Mouse (Mus musculus) bone marrow, adult 2 months (tissue): Measurements from ENCODE around the gene Cmtm6.

Experiments used
- CTCF ChIP-seq: fragments of 200-500 bp; IDR thresholded peaks from 2 replicates; pipeline ENCODE4 v1.5.1; 2011; ENCODE audit warnings: low read length, control low read depth; ENCODE audit not compliant: control insufficient read depth, insufficient read depth
- POLR2A ChIP-seq: fragments of 200-500 bp; IDR thresholded peaks from 2 replicates; pipeline ENCODE4 v1.6.1; 2011; ENCODE audit warnings: low read depth, mild to moderate bottlenecking, control low read depth, low read length, borderline replicate concordance; ENCODE audit not compliant: control insufficient read depth

DNA sequence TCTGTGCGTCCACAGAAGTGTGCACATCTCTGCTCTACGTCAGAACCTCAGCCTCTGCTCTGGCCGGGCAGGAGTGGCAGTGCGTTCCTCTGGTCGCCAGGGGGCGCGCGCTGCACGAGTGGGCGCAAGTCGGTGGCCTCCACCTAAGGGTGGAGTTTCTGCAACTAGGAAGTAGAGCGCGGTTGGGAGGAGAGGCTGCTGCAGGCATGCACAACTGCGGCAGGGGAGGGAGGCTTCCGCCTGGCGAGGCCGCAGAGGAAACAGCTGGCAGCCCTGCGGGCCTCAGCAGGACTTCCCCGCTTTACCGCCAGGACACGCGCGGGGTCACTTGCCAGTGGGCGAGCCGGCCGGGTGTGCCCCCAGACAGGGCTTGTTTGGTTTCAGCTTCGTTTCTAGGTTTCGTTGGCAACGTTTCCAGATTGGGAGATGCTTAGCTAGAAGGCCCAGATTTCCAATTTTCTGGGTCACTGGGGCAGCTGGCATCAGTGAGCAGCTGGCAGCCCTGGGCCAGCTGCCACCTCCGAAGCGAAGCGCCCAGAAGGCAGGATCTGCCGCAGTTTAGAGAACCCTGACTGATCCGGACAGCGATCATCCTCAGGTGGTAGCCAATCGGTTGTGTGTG, 22.1 kb downstream of the Cmtm6 start:
- TF ChIP-seq CTCF, result peak; percentile 97
- peak; percentile 68; the same call in 1 of the 2 replicates for TF ChIP-seq POLR2A
